Mouse (Mus musculus) embryo, embryonic 10.5 days (tissue): ENCODE data around the gene Grb14.

Source experiments
- DNase-seq: peaks from one replicate; pipeline ENCODE4 v3.0.0-alpha.2; 2015; ENCODE audit warnings: low spot score

Gene Grb14

DNA sequence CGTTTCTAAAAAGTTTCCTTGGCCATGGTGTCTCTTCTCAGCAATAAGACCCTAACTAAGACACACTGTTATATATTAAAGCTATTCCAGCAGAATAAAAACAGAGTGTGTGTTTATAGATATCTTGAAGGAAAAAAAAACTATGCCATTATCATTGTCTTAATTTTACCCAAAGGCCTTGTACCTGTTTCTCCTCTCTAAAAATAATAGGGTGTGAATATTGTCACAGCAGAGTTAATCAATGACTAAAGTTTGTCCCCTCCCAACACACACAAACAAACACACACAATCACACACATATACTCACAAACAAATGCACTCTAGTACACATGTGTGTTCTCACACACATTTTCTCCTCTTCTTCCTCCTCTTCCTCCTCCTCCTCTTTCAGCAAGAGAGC, at the start of gene Grb14:
Grb14 (minus strand) TSS at position 101 of the 400 bp plus-strand sequence.
- DNase-seq, result no peak

DNA sequence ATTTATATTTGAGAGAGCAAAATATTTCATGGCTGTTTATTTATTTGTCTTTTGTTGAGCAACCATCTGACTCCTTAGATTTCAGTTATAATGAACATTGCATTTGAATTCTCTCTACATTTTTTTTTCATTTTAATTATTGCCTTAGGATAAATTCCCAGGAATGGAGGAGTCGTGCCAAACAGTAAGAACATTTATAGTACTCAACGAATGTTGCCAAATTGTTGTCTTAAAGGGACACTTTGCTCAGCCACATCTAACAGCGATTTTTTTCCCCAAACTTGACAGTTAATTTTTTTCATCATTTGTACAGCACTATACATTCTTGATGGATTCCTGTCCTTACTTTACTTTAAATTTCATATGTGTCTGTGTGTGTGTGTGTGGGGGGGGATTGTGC, 47.4 kb upstream of the Grb14 start:
- DNase-seq, result no peak

DNA sequence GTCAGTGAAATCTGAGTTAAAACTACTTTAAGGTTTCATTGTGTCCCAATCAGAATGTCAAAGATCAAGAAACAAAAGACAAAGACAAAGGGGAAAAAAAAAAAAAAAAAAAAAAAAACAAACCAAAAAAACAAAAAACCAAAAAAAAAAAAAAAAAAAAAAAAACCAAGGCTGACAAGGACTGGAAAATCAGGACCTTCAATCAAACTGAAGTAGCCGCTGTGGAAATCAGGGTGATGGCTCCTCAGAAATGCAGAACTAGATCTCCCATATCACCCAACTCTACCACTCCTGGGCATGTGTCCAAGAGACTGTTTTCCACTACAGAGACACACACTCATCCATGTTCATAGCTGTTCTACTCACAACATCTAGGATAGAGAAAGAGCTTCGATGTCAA, 29.0 kb upstream of the Grb14 start:
- DNase-seq, result no peak

DNA sequence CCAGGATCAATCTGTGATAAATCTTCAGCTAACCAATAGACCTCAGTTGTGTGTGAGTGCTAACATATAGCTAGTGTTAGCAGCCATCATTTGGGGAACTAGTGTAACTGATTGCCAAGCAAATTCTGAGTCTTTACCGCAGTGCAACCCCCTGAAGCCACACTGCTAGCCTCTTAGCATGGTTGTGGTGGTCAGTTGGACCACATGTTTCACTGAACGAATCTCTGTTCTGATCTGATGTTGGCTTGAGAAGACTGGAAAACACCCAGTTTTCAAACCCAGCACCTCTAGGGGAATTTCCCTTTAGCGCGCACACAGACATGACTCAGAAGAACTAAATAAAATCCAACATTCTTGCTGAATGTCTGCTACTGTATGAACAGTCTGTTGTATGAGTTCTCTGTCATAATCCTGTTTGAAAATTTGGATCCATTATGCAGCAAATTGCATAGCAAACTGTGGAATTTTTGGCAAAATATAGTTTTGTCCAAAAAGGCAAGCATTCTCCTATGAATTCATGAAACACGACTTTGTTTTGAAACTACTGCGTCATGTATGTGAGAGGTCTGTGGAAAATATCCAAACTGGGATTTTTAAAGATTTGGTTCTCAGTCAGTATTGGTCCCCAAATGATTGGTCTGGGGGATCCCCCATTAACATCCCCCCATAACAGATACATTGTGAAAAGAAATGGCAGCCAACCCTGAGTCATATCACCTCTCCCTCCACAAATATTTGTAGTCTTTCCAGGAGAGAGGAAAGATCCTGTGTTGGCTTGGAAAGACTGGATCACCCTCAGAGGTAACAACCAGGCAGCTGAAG, 27.6 kb upstream of the Grb14 start:
- no peak for DNase-seq

DNA sequence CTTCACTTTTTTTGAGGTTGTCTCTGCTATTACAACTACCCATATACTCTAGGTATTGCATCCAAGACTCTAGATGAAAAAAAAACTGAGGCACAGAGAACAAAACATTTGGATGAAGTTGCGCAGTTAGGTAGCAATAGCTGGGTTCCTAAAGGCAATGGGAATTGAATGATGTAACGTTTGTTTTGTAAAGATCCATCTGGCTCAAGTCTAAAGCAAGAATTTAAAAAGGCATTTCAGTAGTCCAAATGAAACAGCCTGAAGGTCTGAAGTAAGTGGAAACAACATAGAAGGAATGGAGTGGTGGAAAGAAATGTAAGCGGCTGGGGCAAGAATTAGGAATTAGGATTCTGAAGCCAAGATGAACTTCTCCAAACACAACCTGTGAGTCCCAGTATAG, 26.0 kb upstream of the Grb14 start:
- DNase-seq, result no peak

DNA sequence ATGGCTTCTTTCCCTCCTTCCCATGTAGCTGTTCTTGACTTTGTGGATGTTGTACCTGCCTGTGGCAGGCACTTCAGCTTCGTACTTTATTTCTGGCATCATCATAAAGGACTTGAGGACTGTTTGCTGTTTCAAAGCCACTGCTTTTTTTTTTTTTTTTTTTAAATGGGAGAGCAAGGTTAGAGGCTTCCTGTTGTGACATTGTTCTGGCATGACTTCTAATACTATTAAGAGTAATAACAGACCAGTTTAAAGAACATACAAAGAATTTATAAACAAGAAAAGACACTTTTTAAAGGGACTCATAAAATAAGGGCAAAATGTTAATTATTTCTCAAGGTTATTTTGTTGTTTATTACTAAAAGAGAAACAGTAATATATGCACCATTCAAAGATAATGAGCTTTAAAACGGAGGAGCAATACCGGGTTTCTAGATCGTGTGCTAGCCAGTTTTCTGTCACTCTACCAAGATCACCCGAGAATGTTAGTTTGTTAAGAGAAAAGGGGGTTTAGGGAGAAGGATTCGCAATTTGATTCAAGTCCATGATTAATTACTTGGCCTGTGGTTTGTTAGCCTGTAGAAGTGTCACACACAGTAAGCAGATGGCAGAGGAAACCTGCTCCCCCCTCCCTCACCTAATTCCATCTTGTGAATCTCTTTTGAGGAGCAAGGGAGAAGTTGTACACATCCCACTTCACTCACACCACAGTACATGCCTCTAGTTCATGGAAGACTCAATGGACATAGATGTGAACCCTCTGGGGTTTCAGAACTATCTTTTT, 23.6 kb upstream of the Grb14 start:
- no peak for DNase-seq

DNA sequence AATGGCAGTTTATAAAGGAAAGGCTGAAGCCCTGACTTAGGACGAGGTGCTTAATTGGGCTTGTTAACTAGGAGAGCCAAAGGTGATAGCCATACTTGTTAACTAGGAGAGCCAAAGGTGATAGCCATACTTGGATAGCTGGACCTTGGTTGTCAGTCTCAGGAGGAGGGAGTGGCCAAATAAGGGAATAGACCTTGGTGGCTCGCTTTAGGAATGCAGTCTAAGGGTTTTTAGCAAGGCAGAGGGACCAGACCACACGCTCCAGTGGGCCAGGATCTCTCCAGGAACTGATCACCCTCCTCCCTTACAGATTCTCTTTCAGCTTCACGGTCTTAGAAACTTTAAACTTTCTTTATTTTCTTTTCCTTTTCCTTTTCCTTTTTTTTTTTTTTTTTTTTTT, 13.4 kb upstream of the Grb14 start:
- no peak for DNase-seq

DNA sequence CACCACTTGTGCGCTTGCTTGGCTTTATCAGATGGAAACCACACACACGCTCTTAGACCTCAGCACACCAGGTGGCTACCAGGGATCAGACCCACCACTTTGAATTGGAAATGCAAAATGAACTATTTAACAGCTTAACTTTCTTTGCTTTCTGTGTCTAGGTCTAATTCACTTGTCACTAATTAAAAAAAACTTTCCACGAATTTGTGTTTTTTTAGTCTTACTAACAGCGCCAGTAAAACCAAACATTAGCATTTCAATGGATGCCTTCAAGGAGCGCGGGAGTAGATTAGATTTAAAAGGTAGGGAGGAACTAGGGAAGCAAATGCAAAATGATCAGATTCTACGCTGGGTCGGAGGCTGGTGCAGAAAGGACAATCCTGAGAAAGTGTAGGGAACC, 12.8 kb upstream of the Grb14 start:
- DNase-seq, result no peak

DNA sequence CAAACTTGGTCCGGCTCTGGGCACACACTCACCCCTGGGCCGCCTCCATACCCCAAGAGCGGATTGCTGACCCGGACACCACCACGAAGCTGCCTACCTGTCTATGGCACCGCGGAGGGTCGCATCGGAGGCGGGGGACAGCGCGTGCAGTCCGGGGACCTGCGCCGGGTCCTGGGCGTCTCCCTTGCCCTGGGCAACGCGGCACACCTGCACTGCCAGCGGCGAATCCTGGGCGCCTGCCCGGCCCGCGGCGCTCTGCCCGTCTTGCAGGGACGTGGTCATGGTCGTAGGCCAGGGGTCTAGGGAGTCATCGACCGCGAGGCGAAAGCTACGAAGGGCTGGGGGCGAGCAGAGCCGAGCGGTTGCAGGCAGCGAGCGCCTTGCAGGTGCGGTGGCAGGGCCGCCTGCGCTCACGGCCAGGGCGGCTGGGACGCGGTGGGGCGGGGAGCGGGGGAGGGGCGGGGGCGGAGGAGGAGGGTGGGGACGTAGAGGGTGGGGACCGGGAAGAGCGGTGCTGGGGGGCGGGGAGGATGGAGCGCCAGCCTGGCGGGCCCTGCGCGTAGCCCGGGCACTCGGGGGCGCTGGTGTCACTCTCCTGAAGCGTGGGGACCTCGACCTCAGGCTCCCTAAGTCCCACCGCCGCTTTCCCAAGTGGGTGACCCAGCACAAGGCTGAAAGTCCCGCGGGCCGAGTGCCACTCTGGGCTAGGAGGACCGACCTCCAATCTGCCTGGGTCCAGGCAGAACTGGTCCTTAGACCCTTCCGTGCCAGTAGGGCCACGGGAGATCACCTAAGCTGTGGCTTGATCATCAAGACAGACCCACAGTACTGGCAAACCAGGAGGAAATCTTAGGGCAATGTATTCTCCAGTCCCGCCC, 2.2 kb downstream of the Grb14 start:
- peak; percentile 69 for DNase-seq

DNA sequence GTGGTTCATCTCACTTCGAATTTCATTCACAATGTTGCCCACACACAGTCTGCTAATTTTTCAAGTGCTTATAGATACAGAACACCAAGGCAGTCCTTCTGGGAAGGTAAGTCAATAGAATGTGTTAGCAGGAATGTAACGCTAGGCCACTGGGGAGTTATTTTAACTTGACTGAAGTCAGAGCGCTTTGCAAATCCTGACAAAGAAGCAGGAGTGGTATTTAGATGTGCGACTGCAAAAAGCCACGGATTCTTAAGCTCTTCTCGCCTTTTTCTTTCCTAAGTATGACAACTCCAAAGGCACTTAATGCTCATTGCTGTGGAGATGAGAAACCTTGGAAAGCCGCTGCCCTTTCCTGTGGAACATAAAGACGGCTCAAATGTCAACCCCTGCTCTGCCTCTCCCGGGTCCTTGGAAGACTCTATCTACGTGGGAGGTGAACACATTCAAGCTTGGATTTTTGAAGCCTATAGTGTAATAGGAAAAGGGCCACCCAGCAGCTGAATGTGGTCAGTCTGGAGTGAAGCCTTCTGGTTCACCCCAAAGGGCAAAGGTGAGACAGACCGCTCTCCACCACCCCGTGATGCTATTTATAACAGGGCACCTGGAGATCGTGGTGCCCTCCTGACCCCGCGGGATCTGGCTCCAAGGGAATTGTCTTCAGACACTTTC, 3.0 kb downstream of the Grb14 start:
- peak; percentile 44 for DNase-seq

DNA sequence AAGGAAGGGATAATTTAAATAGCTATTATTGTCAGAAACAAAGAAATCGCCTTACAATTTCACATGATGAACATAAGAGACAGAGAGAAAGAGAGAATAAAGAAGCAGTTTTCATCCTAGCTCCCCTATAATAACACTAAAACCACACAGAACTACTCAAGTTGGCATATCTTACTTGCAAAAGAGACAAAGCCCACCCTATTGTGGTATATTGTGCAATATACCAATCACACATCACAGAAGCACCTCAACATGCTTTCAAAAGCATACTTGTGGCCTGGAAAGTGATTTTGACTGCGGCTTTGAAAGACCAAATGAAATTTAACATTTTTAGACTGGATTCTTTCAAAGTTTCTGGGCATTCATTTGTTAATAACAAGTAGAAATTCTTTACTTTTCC, 7.4 kb downstream of the Grb14 start:
- no peak for DNase-seq

DNA sequence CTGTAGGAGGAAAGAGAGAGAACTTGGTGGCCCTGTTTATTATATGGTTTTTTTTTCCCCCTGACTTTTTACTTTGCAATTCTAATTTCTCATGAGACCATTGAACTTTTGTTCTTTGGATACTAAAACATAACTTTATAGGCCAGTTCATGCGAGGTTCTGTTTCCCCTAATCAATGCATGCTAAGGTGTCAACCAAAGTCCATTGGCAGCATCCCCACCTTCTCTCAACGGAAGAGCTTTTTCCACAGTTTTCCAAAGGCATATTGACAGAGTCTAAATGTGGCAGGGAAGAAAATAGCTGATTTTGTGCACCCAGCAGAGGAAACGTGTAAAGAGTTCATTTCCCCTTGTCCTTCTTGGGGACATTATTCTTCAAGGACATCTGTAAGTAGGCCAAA, 10.2 kb downstream of the Grb14 start:
- DNase-seq, result no peak

DNA sequence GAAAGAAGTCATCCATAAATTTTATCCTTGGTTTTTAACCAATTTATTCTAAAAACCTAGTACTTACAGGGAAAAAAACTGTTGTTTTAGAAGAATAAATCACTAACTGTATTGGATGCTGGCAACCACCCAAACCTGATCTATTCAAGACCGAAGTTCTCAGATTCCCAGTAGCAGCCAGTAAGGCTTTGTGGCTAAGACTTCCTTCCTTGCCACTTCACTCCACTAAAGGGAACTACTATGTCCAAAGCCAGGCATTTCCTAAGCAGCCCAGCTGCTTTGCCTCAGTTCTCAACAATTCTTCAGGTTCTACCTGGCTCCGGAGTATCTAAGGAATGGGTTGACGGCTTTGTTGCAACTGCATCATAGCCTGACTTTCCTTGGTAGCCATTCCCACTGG, 14.7 kb downstream of the Grb14 start:
- no peak for DNase-seq

DNA sequence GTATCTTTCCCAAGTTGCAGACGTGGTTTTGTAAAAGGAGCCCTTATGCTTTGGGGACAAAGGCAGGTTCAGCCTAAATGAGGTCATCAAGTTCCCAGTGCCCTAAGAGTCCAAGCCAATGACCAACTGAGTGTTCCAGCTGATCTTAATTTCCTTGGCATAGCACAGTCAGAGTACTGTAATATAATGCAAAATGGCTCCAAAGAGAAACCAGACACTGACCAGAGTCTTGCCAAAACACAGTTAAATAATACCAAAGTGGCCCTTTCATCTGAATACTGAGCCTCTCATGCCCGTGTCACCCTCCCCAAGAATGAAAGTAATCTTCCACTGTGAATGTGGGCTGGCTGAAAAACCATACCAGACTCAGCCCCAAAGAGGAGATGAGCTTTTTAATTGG, 17.4 kb downstream of the Grb14 start:
- no peak for DNase-seq

DNA sequence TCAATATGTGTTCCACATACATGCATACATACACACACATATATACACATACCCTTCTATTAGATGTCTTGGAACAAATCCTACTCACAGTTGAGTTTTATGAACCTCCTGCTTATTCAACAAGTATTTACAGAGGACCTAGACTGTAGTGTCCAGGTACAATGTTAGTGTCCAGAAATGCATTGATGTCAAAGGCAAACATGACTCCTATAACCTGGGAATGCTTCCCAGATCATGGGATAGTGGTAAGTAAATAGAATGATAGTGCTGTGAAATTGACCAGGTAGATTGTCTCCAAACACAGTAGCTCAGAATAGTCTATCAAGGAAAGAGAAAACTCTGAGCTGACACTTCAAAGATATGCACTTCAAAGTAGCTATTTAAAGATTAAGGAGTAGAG, 19.7 kb downstream of the Grb14 start:
- DNase-seq, result no peak

DNA sequence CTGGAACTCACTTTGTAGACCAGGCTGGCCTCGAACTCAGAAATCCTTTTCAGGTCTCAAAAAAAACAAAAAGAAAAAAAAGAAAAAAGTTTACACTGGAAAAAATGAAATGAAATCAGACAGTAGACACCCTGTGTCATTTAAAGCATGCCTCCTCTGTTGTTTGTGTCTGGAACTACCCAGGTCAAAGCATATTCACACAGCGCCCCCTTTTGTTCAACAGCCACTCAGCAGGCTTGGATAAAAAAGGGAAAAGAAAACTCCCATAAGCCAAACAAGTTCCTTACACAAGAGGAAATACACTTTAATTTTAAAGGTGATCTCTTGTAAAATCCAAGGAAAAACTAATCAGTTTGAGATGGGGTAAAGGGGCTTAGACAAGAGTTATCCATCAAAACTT, 21.4 kb downstream of the Grb14 start:
- peak; percentile 65 for DNase-seq

DNA sequence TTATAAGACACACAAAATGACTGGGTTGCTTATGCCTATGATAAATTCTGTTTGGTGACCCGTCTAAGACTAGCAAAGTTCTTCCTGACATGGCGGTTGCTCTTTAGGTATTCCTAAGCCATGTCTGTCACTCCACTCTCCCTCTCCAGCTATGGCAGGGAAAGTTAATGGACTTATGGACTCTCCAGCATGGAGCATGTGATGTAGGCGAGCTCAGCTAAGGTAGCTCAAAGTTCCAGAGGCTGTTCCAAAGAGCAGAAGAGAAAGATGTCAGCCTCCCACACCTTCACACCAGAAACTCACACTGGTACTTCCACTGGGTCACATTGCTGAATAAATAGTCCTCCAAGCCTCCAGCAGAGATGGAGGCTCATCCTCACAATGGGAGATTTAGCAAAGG, 22.2 kb downstream of the Grb14 start:
- DNase-seq, result no peak

DNA sequence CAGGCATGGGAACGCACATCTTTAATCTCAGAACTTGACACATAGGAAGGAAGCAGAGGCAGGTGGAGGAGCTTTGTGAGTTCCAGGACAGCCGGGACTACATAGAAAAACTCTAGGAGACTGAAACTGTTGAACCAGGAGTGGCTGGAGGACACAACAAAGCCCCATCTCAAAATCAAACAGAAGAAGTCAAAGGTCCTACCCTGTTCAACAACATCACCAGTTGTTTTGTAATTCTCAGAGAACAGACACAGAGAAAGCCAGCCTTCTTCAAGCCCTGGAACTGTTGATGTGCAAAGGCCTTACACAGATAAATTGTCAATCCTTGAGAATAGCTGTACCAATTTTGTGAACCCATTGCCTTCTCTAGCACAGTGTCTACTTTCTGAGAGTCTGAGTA, 29.7 kb downstream of the Grb14 start:
- no peak for DNase-seq

DNA sequence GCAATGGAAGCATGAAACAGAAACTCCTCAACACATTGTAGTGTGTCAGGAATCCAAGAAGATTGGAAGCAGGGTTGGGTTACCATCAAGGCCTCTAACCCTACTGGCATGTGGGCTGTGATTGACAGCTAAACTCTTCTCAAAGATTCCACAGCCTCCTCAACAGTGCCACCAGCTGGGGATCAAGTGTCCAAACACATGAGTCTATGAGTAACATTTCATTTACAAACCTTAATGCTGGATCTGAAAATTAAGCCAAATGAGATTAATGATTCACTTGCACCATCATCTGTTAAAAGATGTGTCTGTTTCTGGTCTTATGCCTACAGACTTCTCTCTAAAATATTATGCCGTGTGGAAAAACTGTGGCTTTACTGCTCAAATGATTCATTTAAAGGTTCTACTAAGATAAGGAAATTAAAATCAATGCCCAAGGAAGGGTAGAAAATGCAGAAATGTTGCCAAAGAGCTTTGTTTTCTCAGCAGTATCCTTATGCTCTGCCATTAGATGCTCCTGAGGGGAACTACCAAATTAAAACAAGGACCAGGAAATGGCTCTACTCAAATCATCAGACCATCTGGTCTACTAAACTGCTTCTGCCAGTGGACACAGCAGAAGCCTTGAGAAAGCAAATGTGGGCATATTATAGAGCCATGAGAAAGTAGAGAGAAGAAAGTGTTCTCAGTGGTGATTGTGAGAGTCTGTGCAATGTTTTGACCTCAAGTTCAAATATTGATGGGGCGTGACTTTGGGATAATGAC, 35.2 kb downstream of the Grb14 start:
- no peak for DNase-seq

DNA sequence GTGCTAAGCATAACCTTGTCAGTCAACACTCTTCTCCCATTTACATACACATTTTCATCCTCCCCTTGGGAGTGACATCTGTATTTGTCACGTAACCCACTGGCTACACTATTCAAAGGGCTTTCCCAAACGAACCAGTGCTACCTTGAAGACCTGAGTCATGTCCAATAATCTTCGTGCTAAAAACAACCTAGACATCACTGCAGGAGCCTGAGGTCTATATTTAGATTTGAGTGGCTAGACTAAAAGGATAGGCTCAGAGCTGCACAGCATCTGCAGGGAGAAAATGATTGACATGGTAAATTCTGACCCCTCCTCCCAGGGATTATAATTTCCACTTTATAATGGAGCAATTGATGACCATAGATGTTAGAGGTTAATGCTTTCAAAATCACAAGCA, 37.0 kb downstream of the Grb14 start:
- DNase-seq, result no peak

DNA sequence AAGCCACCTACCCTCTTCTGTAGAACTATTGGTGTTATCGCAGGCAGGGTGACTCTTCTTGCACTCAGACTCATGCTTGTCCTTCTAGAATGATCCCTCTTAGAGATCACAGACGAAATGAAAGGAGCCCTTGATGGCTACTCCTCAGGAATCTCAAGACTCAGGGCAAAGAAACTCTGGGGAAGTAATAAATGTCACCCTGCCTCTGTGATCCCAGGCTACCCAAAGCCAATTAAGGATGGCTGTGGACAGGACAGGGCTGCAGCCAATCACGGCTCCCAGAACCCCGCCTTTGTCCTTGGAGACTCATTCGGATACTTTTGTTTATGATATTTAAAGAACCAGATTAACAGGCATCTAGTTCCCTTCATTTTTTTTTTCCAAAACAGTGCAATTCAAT, 49.2 kb downstream of the Grb14 start:
- no peak for DNase-seq
